Mouse (Mus musculus): ENCODE measurements around the gene Gbf1.

DNA sequence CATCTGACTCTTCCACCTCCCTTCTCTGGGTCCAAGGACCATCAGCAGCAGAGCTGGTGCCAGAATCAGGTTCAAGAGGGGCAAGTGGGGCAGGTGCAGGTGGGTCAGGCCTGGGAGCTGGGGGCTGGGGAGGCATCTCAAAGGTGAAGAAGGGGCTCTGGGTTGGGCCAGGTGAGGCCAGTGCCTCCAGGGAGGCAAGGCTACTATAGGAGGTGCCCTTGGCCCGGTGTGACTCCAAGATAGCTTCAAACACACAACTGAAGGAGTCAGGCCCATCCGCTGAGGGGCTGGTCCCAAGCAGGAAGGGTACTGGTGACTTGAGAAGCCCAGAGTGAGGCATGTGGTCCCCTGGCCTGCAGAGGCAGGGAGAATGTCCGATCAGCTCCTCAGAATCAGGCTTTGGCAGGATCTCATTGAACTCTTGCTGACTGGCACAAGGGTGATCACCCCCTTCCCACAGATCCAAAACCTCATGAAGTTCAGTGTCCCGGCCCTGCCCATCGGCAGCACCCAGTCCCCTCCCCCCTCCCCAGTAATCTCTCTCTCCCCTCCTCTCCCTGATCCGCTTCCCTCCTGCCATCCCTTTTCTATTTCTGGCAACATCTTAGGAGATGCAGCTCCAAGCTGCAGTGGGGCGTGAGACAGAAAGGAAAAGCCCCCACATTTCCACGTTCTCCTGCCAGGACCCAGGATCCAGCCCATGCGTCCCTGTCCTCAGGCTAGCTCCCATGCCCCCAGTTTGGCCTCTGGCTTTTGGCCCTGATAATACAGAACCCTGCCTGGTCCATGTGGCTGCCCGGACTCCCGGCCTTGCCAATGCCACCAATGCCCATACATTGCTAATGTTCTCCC, 170.1 kb downstream of the Gbf1 start:
- no peak for TF ChIP-seq GATA1 (IDR thresholded peaks at IDR 0.05; ENCODE audit: borderline replicate concordance, low read length)
- no peak for TF ChIP-seq FLI1 (IDR thresholded peaks at IDR 0.05; ENCODE audit: low read length)

Data from megakaryocyte, embryonic 14.5 days (primary cell).